Comparison of ENCODE assay signal across 18 mouse cellular contexts in genomic region chr17:31424798-31425197, GRCm38 (mm10). TPM values are rescaled to one million over a fixed set of nuclear protein-coding genes. Genes with fewer than 3 reads are reported as not detected.
DNase-seq lines count a peak whose midpoint lies in the region; TF ChIP-seq lines count a peak whose summit lies in the region.
"Had no signal": no experiment of that assay in that cellular context is flagged by ENCODE, and none has a peak within 500 bp of the region (broad histone marks: within the 10 kb centered on the region; RNA-seq: fewer than 3 reads in every experiment).

No protein-coding gene starts in this region.

- no peak overlapping the region for H3K9ac ChIP-seq in ES-Bruce4 (ENCODE audit: low read depth, poor library complexity, severe bottlenecking)
- H3K9ac ChIP-seq: embryonic facial prominence, embryonic 15.5 days; forebrain, embryonic 12.5 days; liver, embryonic 12.5 days had no signal

- TF ChIP-seq POLR2A in ES-Bruce4 (IDR thresholded peaks at IDR 0.05; ENCODE audit: insufficient read depth, low read length), result no peak

- TF ChIP-seq EP300 in ES-Bruce4 (IDR thresholded peaks at IDR 0.05; ENCODE audit: insufficient read depth, low read depth, low read length), result peak; percentile 91

- no peaks in the 10 kb centered on the region for H3K36me3 ChIP-seq in ES-Bruce4 (ENCODE audit: control insufficient read depth, insufficient read depth, low read length, poor library complexity, severe bottlenecking)
- no peaks in the 10 kb centered on the region for H3K36me3 ChIP-seq in splenic B cell, adult 2 months (ENCODE audit: control insufficient read depth, insufficient read depth, low read length, poor library complexity, severe bottlenecking)
- H3K36me3 ChIP-seq: embryonic facial prominence, embryonic 15.5 days had no signal

- H3K9me3 ChIP-seq in ES-Bruce4 (replicated peaks; ENCODE audit: control insufficient read depth, insufficient read depth, low read length, poor library complexity, severe bottlenecking), result no peaks in the 10 kb centered on the region

- H3K4me1 ChIP-seq in ES-Bruce4 (ENCODE audit: control insufficient read depth, insufficient read depth, low read length), result peaks cover 18% of the 10 kb centered on the region
- H3K4me1 ChIP-seq: liver, embryonic 12.5 days had no signal

- H3K27ac ChIP-seq in ES-Bruce4 (ENCODE audit: insufficient read depth, low read length), result peak overlapping the region; percentile 27
- H3K27ac ChIP-seq: embryonic facial prominence, embryonic 15.5 days; heart, adult 2 months; liver, embryonic 12.5 days had no signal

- no peaks in the 10 kb centered on the region for H3K27me3 ChIP-seq in ES-Bruce4 (ENCODE audit: control insufficient read depth, insufficient read depth, low read length, poor library complexity, severe bottlenecking)
- no peaks in the 10 kb centered on the region for H3K27me3 ChIP-seq in splenic B cell, adult 2 months (ENCODE audit: control insufficient read depth, insufficient read depth, low read length, poor library complexity, severe bottlenecking)
- H3K27me3 ChIP-seq: embryonic facial prominence, embryonic 15.5 days; liver, embryonic 12.5 days had no signal

- no peak overlapping the region for H3K4me3 ChIP-seq in ES-Bruce4 (ENCODE audit: low read depth, low read length)
- H3K4me3 ChIP-seq: embryonic facial prominence, embryonic 15.5 days; forebrain, embryonic 12.5 days; heart, adult 2 months; liver, embryonic 12.5 days had no signal

- DNase-seq in lung, postnatal 36 days, result peak; percentile 63
- DNase-seq in lung, postnatal 25 days (ENCODE audit: low spot score), result no peak
- peak; percentile 91 for DNase-seq in ZHBTc4 (ENCODE audit: low read depth, low spot score)
- DNase-seq in splenic B cell, adult 2 months (ENCODE audit: low read depth, low spot score), result peak; percentile 41
- no peak for DNase-seq in ovary, postnatal 36 days (ENCODE audit: low spot score)
- no peak for DNase-seq in heart, postnatal 4 days
- DNase-seq: adrenal gland, postnatal 10 days; cerebellum, adult 2 months; heart, adult 2 months; heart, postnatal 36 days; left cerebral cortex, postnatal 4 days; lung, postnatal 14 days; right cerebral cortex, postnatal 14 days had no signal

- no peak for TF ChIP-seq CTCF in ES-Bruce4 (IDR thresholded peaks at IDR 0.05; ENCODE audit: low read depth, low read length)

RNA-seq across cellular contexts. Expression of gene Pde9a, which starts 38.8 kb away (rescaled TPM):
- 11.0 and 12.1 TPM in 2 replicates for polyA plus RNA-seq in ES-Bruce4 (2011; ENCODE audit: insufficient read depth, insufficient read length, low read depth, missing spikeins)
- total RNA-seq in heart, postnatal 4 days (2021), result 10 to 100 TPM in 1 of 2 experiments, 1 to 10 TPM in 1; 9.2 to 11.3 TPM
- total RNA-seq: common myeloid progenitor, adult 5-6 weeks had no signal

Comparison
In these comparisons a context has a peak if more than half of its experiments do, and no peak if none do; other contexts are left out.
1. DNase-seq: peak in lung, postnatal 36 days (single experiment), ZHBTc4 (single experiment) and splenic B cell, adult 2 months (single experiment); none in lung, postnatal 25 days (single experiment), ovary, postnatal 36 days (single experiment) and heart, postnatal 4 days (single experiment).